Mouse (Mus musculus): ENCODE results near the gene Sod2. TPM values are rescaled to one million over a fixed set of nuclear protein-coding genes. Genes with fewer than 3 reads are reported as not detected.
"Not testable (repeated sequence)": the region's sequence is repeated elsewhere in the genome, so short reads cannot be mapped to it uniquely, and the experiment has no call there.

Gene Sod2
- polyA plus RNA-seq, 1 experiment from 2014 or later = 108 TPM

DNA sequence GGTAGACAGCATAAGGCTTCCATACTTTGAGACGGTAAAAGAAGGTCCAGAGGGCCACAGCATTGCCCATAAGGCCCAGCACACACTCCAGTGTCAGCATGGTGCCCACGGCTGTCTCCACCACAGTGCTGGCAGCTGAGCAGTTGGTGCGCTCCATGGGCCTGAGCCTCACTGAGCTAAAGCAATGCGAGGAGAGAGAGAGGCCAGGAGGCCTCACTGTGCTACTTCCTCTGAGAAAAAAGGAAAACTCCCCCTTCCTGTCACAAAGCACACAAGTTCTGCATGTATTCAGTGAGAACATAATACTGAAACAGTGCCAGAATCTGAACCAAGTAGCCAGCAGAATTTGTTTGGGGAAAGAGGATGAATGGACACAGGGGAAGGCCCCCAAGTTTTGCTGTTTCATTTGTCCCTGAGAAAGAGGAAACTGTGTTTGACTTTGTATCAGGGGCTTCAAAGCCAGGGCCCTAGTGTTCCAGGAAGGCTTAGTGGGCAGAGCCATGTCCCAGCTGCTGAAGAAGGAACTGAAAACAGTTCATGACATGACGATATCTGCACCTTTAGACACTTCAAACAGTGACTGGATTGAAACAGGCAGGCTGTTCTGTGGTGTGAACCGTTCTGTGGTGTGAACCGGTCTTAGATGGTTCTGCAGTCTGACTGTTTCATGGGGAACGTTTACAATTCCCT is 45.6 kb downstream of the Sod2 start, which contains the start of gene Gpr31b:
Gene Gpr31b (minus strand): TSS at position 173 of the 690 bp plus-strand sequence.
- H3K27ac ChIP-seq (ENCODE audit: low read length); ATAC-seq (ENCODE audit: low read depth); H3K4me1 ChIP-seq (ENCODE audit: control insufficient read depth, low read depth, low read length): not testable (repeated sequence)

DNA sequence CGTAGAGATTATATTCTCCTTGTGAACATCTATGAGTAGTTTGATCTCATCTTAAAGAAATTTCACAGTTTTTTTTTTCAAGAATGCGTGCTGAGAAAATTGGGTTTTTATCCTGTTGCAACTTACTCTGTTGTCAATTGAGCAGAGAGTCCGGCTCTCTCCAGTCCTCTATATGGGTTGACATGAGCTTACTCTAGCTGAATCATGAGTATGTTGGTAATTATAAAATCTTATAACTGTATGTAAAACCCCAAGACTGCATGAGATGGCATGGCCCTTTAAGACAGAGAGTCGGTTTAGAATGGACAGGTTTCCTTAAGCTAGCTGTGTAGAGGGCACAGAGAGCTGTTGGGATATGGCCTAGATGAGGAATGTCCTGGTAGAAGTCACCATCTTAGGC is 54.2 kb downstream of the Sod2 start, which contains the start of gene Tcp10b:
Gene Tcp10b (plus strand): TSS at position 301 of the 400 bp plus-strand sequence.
- H3K4me2 ChIP-seq (ENCODE audit: low read depth, low read length); H3K4me1 ChIP-seq (ENCODE audit: control insufficient read depth, low read depth, low read length); H3K27me3 ChIP-seq (ENCODE audit: control insufficient read depth, insufficient read depth, low read depth, low read length); H3K36me3 ChIP-seq (ENCODE audit: control insufficient read depth, insufficient read depth); ATAC-seq (ENCODE audit: low read depth); H3K4me3 ChIP-seq (ENCODE audit: low read depth, low read length); H3K27ac ChIP-seq (ENCODE audit: low read length); H3K9me3 ChIP-seq (replicated peaks; ENCODE audit: control insufficient read depth, low read length); H3K9ac ChIP-seq (ENCODE audit: low read depth, low read length): not testable (repeated sequence)
- WGBS (ENCODE audit: insufficient replicate concordance) = 72% methylated on average over 4 of the region's 4 CpGs

More for the DNA sequence above, 45.6 kb downstream of the Sod2 start, which contains the start of gene Gpr31b:
- not testable (repeated sequence) for H3K27me3 ChIP-seq (ENCODE audit: control insufficient read depth, insufficient read depth, low read depth, low read length); H3K4me2 ChIP-seq (ENCODE audit: low read depth, low read length); H3K9me3 ChIP-seq (replicated peaks; ENCODE audit: control insufficient read depth, low read length); H3K4me3 ChIP-seq (ENCODE audit: low read depth, low read length); H3K9ac ChIP-seq (ENCODE audit: low read depth, low read length); H3K36me3 ChIP-seq (ENCODE audit: control insufficient read depth, insufficient read depth)
- WGBS (ENCODE audit: insufficient replicate concordance) = no CpG with 5 or more reads among the region's 8 CpGs

DNA sequence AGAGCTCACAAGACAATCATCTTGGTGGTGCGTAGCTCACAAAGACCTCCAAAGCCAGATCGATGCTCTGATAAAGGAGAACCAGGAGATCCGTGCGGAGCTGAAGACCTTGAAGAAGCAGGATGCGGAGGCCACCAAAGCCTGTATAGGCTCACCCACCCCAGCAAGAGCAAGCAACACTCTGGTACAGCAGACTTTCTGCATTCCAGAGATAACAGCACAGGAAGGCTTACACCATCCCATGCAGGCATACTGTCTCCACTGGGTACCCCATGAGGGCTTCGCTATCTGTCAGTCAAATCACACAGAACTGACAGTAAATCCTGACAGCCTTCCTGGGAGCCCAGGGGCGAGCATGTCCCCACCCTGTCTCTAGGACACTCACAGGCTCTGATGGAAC is 56.2 kb downstream of the Sod2 start:
- not testable (repeated sequence) for H3K9me3 ChIP-seq (replicated peaks; ENCODE audit: control insufficient read depth, low read length); H3K4me2 ChIP-seq (ENCODE audit: low read depth, low read length); H3K4me3 ChIP-seq (ENCODE audit: low read depth, low read length); H3K36me3 ChIP-seq (ENCODE audit: control insufficient read depth, insufficient read depth); H3K9ac ChIP-seq (ENCODE audit: low read depth, low read length); H3K27me3 ChIP-seq (ENCODE audit: control insufficient read depth, insufficient read depth, low read depth, low read length); H3K27ac ChIP-seq (ENCODE audit: low read length); ATAC-seq (ENCODE audit: low read depth); H3K4me1 ChIP-seq (ENCODE audit: control insufficient read depth, low read depth, low read length)
- WGBS (ENCODE audit: insufficient replicate concordance) = 61% methylated on average over 4 of the region's 7 CpGs

- not testable (repeated sequence) for H3K4me3 ChIP-seq (ENCODE audit: low read depth, low read length); H3K9me3 ChIP-seq (replicated peaks; ENCODE audit: control insufficient read depth, low read length); ATAC-seq (ENCODE audit: low read depth); H3K4me1 ChIP-seq (ENCODE audit: control insufficient read depth, low read depth, low read length); H3K9ac ChIP-seq (ENCODE audit: low read depth, low read length); H3K4me2 ChIP-seq (ENCODE audit: low read depth, low read length); H3K36me3 ChIP-seq (ENCODE audit: control insufficient read depth, insufficient read depth); H3K27me3 ChIP-seq (ENCODE audit: control insufficient read depth, insufficient read depth, low read depth, low read length); H3K27ac ChIP-seq (ENCODE audit: low read length)
- 55% methylated on average over 1 of the region's 4 CpGs for WGBS (ENCODE audit: insufficient replicate concordance)
Measured at GRCm38 (mm10) chr17:13067864-13068385, 61.3 kb downstream of the Sod2 start.

DNA sequence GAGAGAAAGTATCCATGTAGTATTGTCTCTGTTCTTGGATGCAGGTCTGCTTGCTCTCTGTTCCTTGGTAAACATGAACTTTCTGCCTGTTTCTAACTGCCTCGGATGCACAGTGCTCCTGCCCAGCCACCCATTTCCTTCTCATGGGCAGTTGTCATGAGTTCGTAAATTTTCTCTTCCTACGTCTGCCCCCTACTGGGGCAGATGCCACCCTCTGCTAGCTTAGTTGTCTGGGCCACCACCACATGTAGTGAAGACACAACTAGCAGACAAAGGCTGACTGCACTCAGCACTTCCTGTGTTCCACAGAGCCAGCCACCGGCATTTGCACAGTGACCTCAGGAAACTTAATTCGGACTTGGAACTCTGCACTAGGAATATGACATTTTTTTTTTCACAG is 62.6 kb downstream of the Sod2 start:
- not testable (repeated sequence) for H3K27me3 ChIP-seq (ENCODE audit: control insufficient read depth, insufficient read depth, low read depth, low read length); H3K9ac ChIP-seq (ENCODE audit: low read depth, low read length); H3K27ac ChIP-seq (ENCODE audit: low read length); H3K36me3 ChIP-seq (ENCODE audit: control insufficient read depth, insufficient read depth); H3K4me3 ChIP-seq (ENCODE audit: low read depth, low read length); H3K4me2 ChIP-seq (ENCODE audit: low read depth, low read length); H3K4me1 ChIP-seq (ENCODE audit: control insufficient read depth, low read depth, low read length); H3K9me3 ChIP-seq (replicated peaks; ENCODE audit: control insufficient read depth, low read length); ATAC-seq (ENCODE audit: low read depth)
- 27% methylated on average over 3 of the region's 5 CpGs for WGBS (ENCODE audit: insufficient replicate concordance)

Other genes starting within 250 kb of the Sod2 start
- gene Igf2r, start 237.2 kb upstream of the Sod2 start, polyA plus RNA-seq (2015; fragmentation: Nextera tagmentation; extraction: Ambion mirVana) = 15.3 and 17.7 TPM in 2 replicates
- gene Mas1, start 138.7 kb upstream of the Sod2 start, polyA plus RNA-seq (2015; fragmentation: Nextera tagmentation; extraction: Ambion mirVana) = 0.19 and 0.22 TPM in 2 replicates
- not detected in 2 replicates for gene Mrgprh, start 130.8 kb upstream of the Sod2 start, polyA plus RNA-seq (2015; fragmentation: Nextera tagmentation; extraction: Ambion mirVana)
- 0.21 and 0.35 TPM in 2 replicates for gene Pnldc1, start 96.6 kb upstream of the Sod2 start, polyA plus RNA-seq (2015; fragmentation: Nextera tagmentation; extraction: Ambion mirVana)
- 172 and 197 TPM in 2 replicates for gene Tcp1, start 91.1 kb upstream of the Sod2 start, polyA plus RNA-seq (2015; fragmentation: Nextera tagmentation; extraction: Ambion mirVana)
- gene Mrpl18, start 90.5 kb upstream of the Sod2 start, polyA plus RNA-seq (2015; fragmentation: Nextera tagmentation; extraction: Ambion mirVana) = 81.8 and 92.8 TPM in 2 replicates
- gene Acat3, start 66.2 kb upstream of the Sod2 start, polyA plus RNA-seq (2015; fragmentation: Nextera tagmentation; extraction: Ambion mirVana) = 15.1 and 16.5 TPM in 2 replicates
- 97.5 and 101 TPM in 2 replicates for gene Acat2, start 46.1 kb upstream of the Sod2 start, polyA plus RNA-seq (2015; fragmentation: Nextera tagmentation; extraction: Ambion mirVana)
- 42.0 and 42.4 TPM in 2 replicates for gene Wtap, start 12.7 kb upstream of the Sod2 start, polyA plus RNA-seq (2015; fragmentation: Nextera tagmentation; extraction: Ambion mirVana)
- not detected in 2 replicates for gene Gpr31b, start 45.5 kb downstream of the Sod2 start, polyA plus RNA-seq (2015; fragmentation: Nextera tagmentation; extraction: Ambion mirVana)
- not detected in 2 replicates for gene Tcp10b, start 54.3 kb downstream of the Sod2 start, polyA plus RNA-seq (2015; fragmentation: Nextera tagmentation; extraction: Ambion mirVana)
- not detected in 2 replicates for gene Unc93a, start 125.0 kb downstream of the Sod2 start, polyA plus RNA-seq (2015; fragmentation: Nextera tagmentation; extraction: Ambion mirVana)
- not detected in 2 replicates for gene Smok2a, start 214.3 kb downstream of the Sod2 start, polyA plus RNA-seq (2015; fragmentation: Nextera tagmentation; extraction: Ambion mirVana)
- gene Smok2b, start 223.4 kb downstream of the Sod2 start, polyA plus RNA-seq (2015; fragmentation: Nextera tagmentation; extraction: Ambion mirVana) = not detected in 2 replicates

Measured in liver, embryonic 16.5 days (tissue).